Mouse (Mus musculus) midbrain, embryonic 10.5 days (tissue): ENCODE data around the gene Pde4d. TPM values are rescaled to one million over a fixed set of nuclear protein-coding genes. Genes with fewer than 3 reads are reported as not detected.

ENCODE experiments used
- DNase-seq: peaks from one replicate; pipeline ENCODE4 v3.0.0-alpha.2; 2017; ENCODE audit warnings: low spot score
- H3K27ac ChIP-seq: fragments of 300-500 bp; sonication (generic); replicated peaks from 2 replicates; pipeline ENCODE4 v1.5.1; 2016; ENCODE audit warnings: mild to moderate bottlenecking
- H3K27me3 ChIP-seq: fragments of 300-500 bp; sonication (generic); 2 replicates; pipeline ENCODE4 v1.6.1; 2016; ENCODE audit warnings: low read depth, mild to moderate bottlenecking; ENCODE audit not compliant: poor library complexity, severe bottlenecking
- H3K36me3 ChIP-seq: fragments of 300-500 bp; sonication (generic); 2 replicates; pipeline ENCODE4 v1.6.1; 2016; ENCODE audit warnings: mild to moderate bottlenecking, moderate library complexity
- H3K4me1 ChIP-seq: fragments of 300-500 bp; sonication (generic); 2 replicates; pipeline ENCODE4 v1.6.1; 2016
- H3K4me3 ChIP-seq: fragments of 300-500 bp; sonication (generic); 2 replicates; pipeline ENCODE4 v1.5.1; 2016; ENCODE audit warnings: mild to moderate bottlenecking, moderate library complexity
- H3K9me3 ChIP-seq: fragments of 300-500 bp; sonication (generic); replicated peaks from 2 replicates; pipeline ENCODE4 v1.6.1; 2016; ENCODE audit warnings: mild to moderate bottlenecking
- WGBS: fragments of 180-500 bp; shearing (Covaris S2); methylation state at CpG from one replicate; pipeline ENCODE4 v1.1.7; 2016; 5-methylcytosine and 5-hydroxymethylcytosine counted together
- polyA plus RNA-seq: library from polyadenylated mRNA; unstranded; fragments of >200 nt; fragmentation: Nextera tagmentation; extraction: Ambion mirVana; gene quantifications from 2 replicates; pipeline ENCODE4 v1.2.1, GENCODE M21; 2016

Pde4d gene
- polyA plus RNA-seq, 1 experiment from 2014 or later = 10.8 TPM

- Histone ChIP-seq H3K36me3 (no peaks in the 10 kb centered on the region), H3K27me3 (no peaks in the 10 kb centered on the region), H3K9me3 (no peaks in the 10 kb centered on the region), H3K4me1 (no peaks in the 10 kb centered on the region), H3K27ac (no peak overlapping the region), H3K4me3 (no peak overlapping the region)
- DNase-seq = no peak
- 84% methylated on average over 7 of the region's 7 CpGs for WGBS
Observed at GRCm38 (mm10) chr13:109427541-109427940, 977.8 kb downstream of the Pde4d start.

DNA sequence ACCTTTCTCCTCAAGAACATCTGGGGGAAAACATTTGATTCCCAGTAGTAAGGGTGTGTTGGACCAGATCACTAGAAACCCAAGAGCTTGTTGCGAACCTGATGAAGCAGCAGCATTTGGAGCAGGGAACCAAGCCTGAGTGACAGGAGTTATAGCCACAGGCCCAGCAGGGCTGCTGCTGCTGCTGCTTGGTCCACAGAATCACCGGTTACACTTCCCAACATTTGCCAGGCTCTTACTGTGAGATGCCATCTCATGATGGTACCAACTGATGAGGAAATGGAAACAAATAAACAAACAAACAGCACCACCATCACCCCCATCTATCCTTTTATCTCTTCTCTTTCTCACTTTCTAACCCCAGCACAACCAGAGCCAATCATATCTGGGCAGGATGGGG lies 979.8 kb downstream of the Pde4d start:
- WGBS = 88% methylated on average over 2 of the region's 2 CpGs

DNA sequence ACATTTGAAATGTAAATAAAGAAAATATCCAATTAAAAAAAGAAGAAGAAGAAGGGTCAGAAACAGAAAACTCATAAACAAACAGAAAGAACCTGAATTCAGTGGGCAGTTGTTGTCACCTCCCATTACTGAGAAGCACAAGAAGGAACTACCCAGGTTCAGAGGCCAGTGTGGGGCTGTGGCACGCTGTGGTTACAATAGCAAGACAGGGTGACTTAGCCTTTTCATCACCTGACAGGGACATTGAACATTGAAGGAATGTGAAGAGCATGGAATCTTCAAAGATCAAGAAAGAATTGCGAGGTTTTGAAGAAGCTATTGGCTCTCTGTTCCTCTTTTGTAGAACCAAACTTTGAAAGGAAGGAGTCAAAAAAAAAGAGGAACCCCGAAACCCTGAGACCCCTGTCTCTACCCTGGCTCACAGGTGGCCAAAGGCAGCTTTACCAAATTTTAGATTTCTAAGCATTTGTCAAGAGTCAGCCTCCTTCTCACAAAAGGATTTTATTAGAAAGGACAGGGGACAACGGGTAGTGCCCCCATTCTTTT lies 987.6 kb downstream of the Pde4d start:
- no peak for DNase-seq
- Histone ChIP-seq H3K9me3 (no peaks in the 10 kb centered on the region), H3K4me1 (peaks cover 29% of the 10 kb centered on the region), H3K4me3 (no peak overlapping the region), H3K36me3 (no peaks in the 10 kb centered on the region), H3K27me3 (no peaks in the 10 kb centered on the region), H3K27ac (no peak overlapping the region)
- 69% methylated on average over 4 of the region's 4 CpGs for WGBS

More for the DNA sequence above, 979.8 kb downstream of the Pde4d start:
- Histone ChIP-seq H3K9me3 (no peaks in the 10 kb centered on the region), H3K4me3 (no peak overlapping the region), H3K27ac (no peak overlapping the region), H3K4me1 (no peaks in the 10 kb centered on the region), H3K27me3 (no peaks in the 10 kb centered on the region), H3K36me3 (no peaks in the 10 kb centered on the region)
- no peak for DNase-seq

- Histone ChIP-seq H3K27me3 (no peaks in the 10 kb centered on the region), H3K36me3 (no peaks in the 10 kb centered on the region), H3K4me3 (peak overlapping the region; percentile 58; the same call in 1 of the 2 replicates), H3K9me3 (no peaks in the 10 kb centered on the region), H3K4me1 (peaks cover 33% of the 10 kb centered on the region), H3K27ac (peak overlapping the region; percentile 70; the same call in 1 of the 2 replicates)
- 82% methylated on average over 5 of the region's 5 CpGs for WGBS
- no peak for DNase-seq
Observed at GRCm38 (mm10) chr13:109439436-109440161, 989.9 kb downstream of the Pde4d start.

DNA sequence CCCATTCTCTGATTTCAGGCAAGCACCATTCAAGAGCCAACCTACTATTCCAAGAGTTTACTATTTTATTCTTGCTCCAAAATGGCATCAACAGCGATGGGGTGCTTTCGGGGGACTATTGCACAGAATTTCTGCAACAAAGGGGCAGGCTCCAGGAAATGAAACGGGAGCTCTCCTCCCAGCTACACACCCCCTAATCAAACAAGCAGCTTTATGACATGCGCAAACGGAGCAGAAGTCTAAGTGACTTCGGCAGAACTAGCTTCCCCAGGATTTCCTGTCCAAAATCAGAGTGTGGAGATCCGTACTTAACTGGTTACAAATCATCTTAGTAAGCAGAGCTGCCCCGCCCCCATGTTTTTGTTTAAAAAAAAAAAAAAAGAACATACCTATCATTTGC lies 990.6 kb downstream of the Pde4d start:
- no peaks in the 10 kb centered on the region for H3K27me3 ChIP-seq
- peaks cover 34% of the 10 kb centered on the region for H3K4me1 ChIP-seq
- H3K27ac ChIP-seq = peak overlapping the region; percentile 70
- H3K4me3 ChIP-seq = peak overlapping the region; percentile 58
- H3K36me3 ChIP-seq = no peaks in the 10 kb centered on the region
- 8% methylated on average over 8 of the region's 8 CpGs for WGBS
- no peaks in the 10 kb centered on the region for H3K9me3 ChIP-seq
- peak; percentile 36 for DNase-seq

DNA sequence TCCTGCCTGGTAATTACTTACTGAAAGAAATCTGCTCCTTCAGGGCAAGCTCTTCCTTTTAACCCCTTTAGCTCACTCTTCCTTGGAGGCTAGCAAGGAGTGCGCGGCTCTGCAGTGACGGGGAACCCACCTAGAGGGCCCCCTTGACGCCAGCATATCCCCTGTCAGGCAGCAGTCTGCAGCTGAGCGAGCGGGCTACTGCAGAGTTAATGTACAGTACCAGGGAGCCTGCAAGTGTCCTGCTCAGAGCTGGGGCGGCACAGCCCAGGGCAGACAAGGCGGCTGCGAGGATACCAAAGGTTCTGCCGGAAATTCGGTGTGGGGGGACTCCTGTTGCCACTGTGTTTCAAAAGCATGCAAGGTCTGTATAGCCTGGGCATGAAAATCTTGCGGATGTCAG lies 991.1 kb downstream of the Pde4d start:
- H3K36me3 ChIP-seq = no peaks in the 10 kb centered on the region
- peak overlapping the region; percentile 58 for H3K4me3 ChIP-seq
- H3K27ac ChIP-seq = peak overlapping the region; percentile 70
- peaks cover 34% of the 10 kb centered on the region for H3K4me1 ChIP-seq
- no peaks in the 10 kb centered on the region for H3K27me3 ChIP-seq
- DNase-seq = peak; percentile 79
- 1% methylated on average over 12 of the region's 12 CpGs for WGBS
- no peaks in the 10 kb centered on the region for H3K9me3 ChIP-seq

DNA sequence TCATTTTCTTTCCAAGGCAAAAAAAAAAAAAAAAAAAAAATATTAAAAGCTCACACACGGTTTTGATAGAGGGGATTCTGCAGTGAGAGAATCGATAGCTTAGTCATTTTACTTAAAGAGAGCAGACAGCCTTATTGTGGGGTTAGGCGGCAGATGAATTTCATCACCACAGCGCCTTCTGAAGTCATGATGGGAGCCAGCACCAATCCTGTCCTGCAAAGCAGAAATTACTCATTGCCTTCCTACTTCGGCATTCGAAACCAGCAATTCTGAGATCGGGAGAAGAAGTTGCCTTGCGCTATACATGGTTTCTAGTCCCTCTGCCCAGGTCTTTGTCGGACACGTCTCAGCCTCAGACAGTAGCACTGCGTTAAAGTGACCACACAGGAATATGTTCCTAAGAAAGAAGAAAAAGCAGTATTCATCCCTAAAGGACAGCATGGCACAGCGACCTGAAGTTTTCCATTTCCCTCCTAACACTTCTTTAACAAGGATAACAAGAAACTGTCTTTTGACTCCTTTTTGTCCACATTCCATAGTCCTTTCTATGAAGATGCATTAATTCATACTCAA lies 991.7 kb downstream of the Pde4d start:
- Histone ChIP-seq H3K27me3 (no peaks in the 10 kb centered on the region), H3K4me3 (peak overlapping the region; percentile 58), H3K27ac (peak overlapping the region; percentile 70; the same call in 1 of the 2 replicates), H3K36me3 (no peaks in the 10 kb centered on the region), H3K9me3 (no peaks in the 10 kb centered on the region), H3K4me1 (peaks cover 34% of the 10 kb centered on the region)
- 63% methylated on average over 12 of the region's 12 CpGs for WGBS
- DNase-seq = no peak

GRCm38 (mm10) chr13:109446138-109446537 lies 996.4 kb downstream of the Pde4d start:
- WGBS = 90% methylated on average over 7 of the region's 7 CpGs
- peaks cover 2% of the 10 kb centered on the region; the same call in 1 of the 2 replicates for H3K9me3 ChIP-seq
- H3K4me3 ChIP-seq = no peak overlapping the region
- no peaks in the 10 kb centered on the region for H3K36me3 ChIP-seq
- no peak for DNase-seq
- H3K4me1 ChIP-seq = peaks cover 12% of the 10 kb centered on the region
- H3K27me3 ChIP-seq = no peaks in the 10 kb centered on the region
- H3K27ac ChIP-seq = no peak overlapping the region

DNA sequence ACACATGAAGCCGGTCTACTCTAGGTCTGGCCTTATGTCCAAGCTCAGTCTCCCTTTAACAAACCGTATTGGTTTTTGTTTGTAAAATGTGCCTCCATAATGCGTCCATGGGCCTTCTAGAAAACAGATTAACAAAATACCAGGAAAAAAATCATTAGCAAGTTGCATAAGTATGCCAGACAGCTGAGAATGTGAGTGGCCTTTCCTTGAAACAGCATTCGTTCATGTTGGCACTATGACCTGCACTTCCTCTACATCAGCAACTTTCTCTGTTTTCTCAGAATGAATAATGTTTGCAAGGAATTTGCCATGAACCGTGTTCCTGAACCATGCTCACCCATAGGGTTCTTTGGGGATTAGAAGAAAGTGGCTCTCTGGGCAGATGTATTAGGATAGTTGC lies 998.4 kb downstream of the Pde4d start:
- no peak overlapping the region for H3K27ac ChIP-seq
- no peaks in the 10 kb centered on the region for H3K36me3 ChIP-seq
- H3K4me1 ChIP-seq = 0 out of 2 replicates have a peak, but pooled peaks cover 5% of the 10 kb centered on the region
- peaks cover 6% of the 10 kb centered on the region; the same call in 1 of the 2 replicates for H3K9me3 ChIP-seq
- no peak for DNase-seq
- no peak overlapping the region for H3K4me3 ChIP-seq
- H3K27me3 ChIP-seq = no peaks in the 10 kb centered on the region
- WGBS = 88% methylated on average over 5 of the region's 5 CpGs

- Histone ChIP-seq H3K27ac (no peak overlapping the region), H3K4me3 (no peak overlapping the region), H3K27me3 (no peaks in the 10 kb centered on the region), H3K4me1 (no peaks in the 10 kb centered on the region), H3K9me3 (no peaks in the 10 kb centered on the region), H3K36me3 (no peaks in the 10 kb centered on the region)
- DNase-seq = no peak
Observed at GRCm38 (mm10) chr13:109474344-109474743, 1024.6 kb downstream of the Pde4d start.

DNA sequence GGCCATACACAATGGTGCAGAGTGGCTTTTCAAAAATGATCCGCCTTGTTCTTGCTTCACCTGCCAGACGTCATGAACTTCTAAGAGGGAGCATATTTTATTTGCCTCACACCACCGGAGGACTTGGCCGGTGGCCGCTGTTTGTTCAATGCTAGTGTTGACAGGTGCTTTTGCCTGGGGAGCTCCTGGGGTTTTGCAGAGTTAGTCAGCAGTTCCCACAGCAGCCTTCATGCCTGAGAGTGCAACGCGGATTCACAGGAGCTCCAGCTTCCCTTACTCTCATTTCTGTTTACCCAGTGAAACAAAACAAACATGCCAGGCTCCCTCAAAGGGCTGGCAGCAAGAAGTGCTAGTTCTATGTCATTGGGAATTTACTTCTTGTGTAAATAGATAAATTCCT lies 1031.7 kb downstream of the Pde4d start:
- Histone ChIP-seq H3K27me3 (no peaks in the 10 kb centered on the region), H3K27ac (no peak overlapping the region), H3K4me3 (no peak overlapping the region), H3K36me3 (no peaks in the 10 kb centered on the region), H3K9me3 (no peaks in the 10 kb centered on the region), H3K4me1 (peaks cover 5% of the 10 kb centered on the region; the same call in 1 of the 2 replicates)
- 53% methylated on average over 7 of the region's 7 CpGs for WGBS
- DNase-seq = no peak

- Histone ChIP-seq H3K4me3 (no peak overlapping the region), H3K27ac (no peak overlapping the region)
- 53% methylated on average over 6 of the region's 6 CpGs for WGBS
Observed at GRCm38 (mm10) chr13:109486166-109486565, 1036.4 kb downstream of the Pde4d start.

GRCm38 (mm10) chr13:109487378-109487777 lies 1037.6 kb downstream of the Pde4d start:
- Histone ChIP-seq H3K27me3 (no peaks in the 10 kb centered on the region), H3K4me3 (no peak overlapping the region), H3K4me1 (peaks cover 20% of the 10 kb centered on the region), H3K9me3 (no peaks in the 10 kb centered on the region), H3K36me3 (no peaks in the 10 kb centered on the region), H3K27ac (no peak overlapping the region)
- DNase-seq = no peak
- WGBS = 73% methylated on average over 2 of the region's 2 CpGs

More at GRCm38 (mm10) chr13:109486166-109486565, 1036.4 kb downstream of the Pde4d start:
- DNase-seq = no peak
- H3K36me3 ChIP-seq = no peaks in the 10 kb centered on the region
- H3K9me3 ChIP-seq = no peaks in the 10 kb centered on the region
- H3K27me3 ChIP-seq = no peaks in the 10 kb centered on the region
- peaks cover 13% of the 10 kb centered on the region for H3K4me1 ChIP-seq
